Mouse (Mus musculus): ENCODE data around the gene 5830473C10Rik.

Gene 5830473C10Rik

GRCm38 (mm10) chr5:90560743-90561142 is at the start of gene 5830473C10Rik:
Gene 5830473C10Rik (plus strand): TSS chr5:90561107.
- DNase-seq (ENCODE audit: low spot score), result no peak

GRCm38 (mm10) chr5:90512288-90512955 is 48.5 kb upstream of the 5830473C10Rik start:
- DNase-seq (ENCODE audit: low spot score), result no peak

- DNase-seq (ENCODE audit: low spot score), result no peak
Observed at GRCm38 (mm10) chr5:90515561-90515960, 45.3 kb upstream of the 5830473C10Rik start.

- no peak for DNase-seq (ENCODE audit: low spot score)
Observed at GRCm38 (mm10) chr5:90518356-90519100, 42.4 kb upstream of the 5830473C10Rik start, which contains the start of gene Afm. Gene Afm (plus strand): TSS chr5:90518932.

GRCm38 (mm10) chr5:90551191-90551590 is 9.7 kb upstream of the 5830473C10Rik start:
- no peak for DNase-seq (ENCODE audit: low spot score)

- no peak for DNase-seq (ENCODE audit: low spot score)
Observed at GRCm38 (mm10) chr5:90556052-90556451, 4.9 kb upstream of the 5830473C10Rik start.

- no peak for DNase-seq (ENCODE audit: low spot score)
Observed at GRCm38 (mm10) chr5:90561721-90562275, 891 bp downstream of the 5830473C10Rik start.

GRCm38 (mm10) chr5:90562880-90563279 is 2.0 kb downstream of the 5830473C10Rik start:
- DNase-seq (ENCODE audit: low spot score), result no peak

- DNase-seq (ENCODE audit: low spot score), result no peak
Observed at GRCm38 (mm10) chr5:90564161-90564560, 3.3 kb downstream of the 5830473C10Rik start.

GRCm38 (mm10) chr5:90565205-90565604 is 4.3 kb downstream of the 5830473C10Rik start:
- no peak for DNase-seq (ENCODE audit: low spot score)

GRCm38 (mm10) chr5:90567788-90568187 is 6.9 kb downstream of the 5830473C10Rik start:
- DNase-seq (ENCODE audit: low spot score), result no peak

GRCm38 (mm10) chr5:90568338-90568737 is 7.4 kb downstream of the 5830473C10Rik start:
- DNase-seq (ENCODE audit: low spot score), result no peak

GRCm38 (mm10) chr5:90571216-90571615 is 10.3 kb downstream of the 5830473C10Rik start:
- no peak for DNase-seq (ENCODE audit: low spot score)

- DNase-seq (ENCODE audit: low spot score), result peak; percentile 14
Observed at GRCm38 (mm10) chr5:90577751-90578150, 16.8 kb downstream of the 5830473C10Rik start.

- DNase-seq (ENCODE audit: low spot score), result no peak
Observed at GRCm38 (mm10) chr5:90579556-90579955, 18.6 kb downstream of the 5830473C10Rik start.

GRCm38 (mm10) chr5:90582179-90582578 is 21.3 kb downstream of the 5830473C10Rik start:
- DNase-seq (ENCODE audit: low spot score), result no peak

GRCm38 (mm10) chr5:90584799-90585198 is 23.9 kb downstream of the 5830473C10Rik start:
- DNase-seq (ENCODE audit: low spot score), result no peak

GRCm38 (mm10) chr5:90586511-90586910 is 25.6 kb downstream of the 5830473C10Rik start:
- no peak for DNase-seq (ENCODE audit: low spot score)

GRCm38 (mm10) chr5:90588104-90588503 is 27.2 kb downstream of the 5830473C10Rik start:
- no peak for DNase-seq (ENCODE audit: low spot score)

- peak; percentile 90 for DNase-seq (ENCODE audit: low spot score)
Observed at GRCm38 (mm10) chr5:90588708-90589595, 28.0 kb downstream of the 5830473C10Rik start.

- DNase-seq (ENCODE audit: low spot score), result no peak
Observed at GRCm38 (mm10) chr5:90590676-90591075, 29.8 kb downstream of the 5830473C10Rik start.

GRCm38 (mm10) chr5:90591936-90592335 is 31.0 kb downstream of the 5830473C10Rik start:
- DNase-seq (ENCODE audit: low spot score), result no peak
